Mouse (Mus musculus) limb, embryonic 15.5 days (tissue): ENCODE measurements around the gene Nudt4. TPM values are rescaled to one million over a fixed set of nuclear protein-coding genes. Genes with fewer than 3 reads are reported as not detected.

Experiments
- ATAC-seq: fragments of 200-750 bp; cut with Nextera tagmentation; 2 replicates; pipeline ENCODE4 v1.8.0; 2017; ENCODE audit warnings: low read depth, moderate TSS enrichment; ENCODE audit not compliant: insufficient number of reproducible peaks, low FRiP score, low TSS enrichment
- H3K27ac ChIP-seq: fragments of 300-500 bp; sonication (generic); 2 replicates; pipeline ENCODE4 v1.5.1; 2015; ENCODE audit warnings: moderate library complexity, mild to moderate bottlenecking, inconsistent platforms
- H3K27me3 ChIP-seq: fragments of 300-500 bp; sonication (generic); 2 replicates; pipeline ENCODE4 v1.6.1; 2015; ENCODE audit warnings: inconsistent platforms
- H3K36me3 ChIP-seq: fragments of 300-500 bp; sonication (generic); 2 replicates; pipeline ENCODE4 v1.6.1; 2015; ENCODE audit warnings: inconsistent platforms
- H3K4me1 ChIP-seq: fragments of 300-500 bp; sonication (generic); 2 replicates; pipeline ENCODE4 v1.6.1; 2015; ENCODE audit warnings: inconsistent platforms
- H3K4me2 ChIP-seq: fragments of 300-500 bp; sonication (generic); 2 replicates; pipeline ENCODE4 v1.6.1; 2015; ENCODE audit warnings: mild to moderate bottlenecking, inconsistent platforms
- H3K4me3 ChIP-seq: fragments of 300-500 bp; sonication (generic); 2 replicates; pipeline ENCODE4 v1.5.1; 2015; ENCODE audit warnings: mild to moderate bottlenecking, inconsistent platforms
- H3K9ac ChIP-seq: fragments of 300-500 bp; sonication (generic); 2 replicates; pipeline ENCODE4 v1.6.1; 2015; ENCODE audit warnings: inconsistent platforms
- H3K9me3 ChIP-seq: fragments of 300-500 bp; sonication (generic); 2 replicates; pipeline ENCODE4 v1.6.1; 2016; ENCODE audit warnings: inconsistent platforms
- WGBS: fragments of 180-500 bp; shearing (Covaris S2); methylation state at CpG from one replicate; pipeline ENCODE4 v1.1.7; 2015; 5-methylcytosine and 5-hydroxymethylcytosine counted together
- polyA plus RNA-seq: library from polyadenylated mRNA; unstranded; fragments of >200 nt; fragmentation: Nextera tagmentation; extraction: Ambion mirVana; gene quantifications from 2 replicates; pipeline ENCODE4 v1.2.1, GENCODE M21; 2015

Gene Nudt4
- polyA plus RNA-seq: 77.7 and 86.4 TPM in 2 replicates

DNA sequence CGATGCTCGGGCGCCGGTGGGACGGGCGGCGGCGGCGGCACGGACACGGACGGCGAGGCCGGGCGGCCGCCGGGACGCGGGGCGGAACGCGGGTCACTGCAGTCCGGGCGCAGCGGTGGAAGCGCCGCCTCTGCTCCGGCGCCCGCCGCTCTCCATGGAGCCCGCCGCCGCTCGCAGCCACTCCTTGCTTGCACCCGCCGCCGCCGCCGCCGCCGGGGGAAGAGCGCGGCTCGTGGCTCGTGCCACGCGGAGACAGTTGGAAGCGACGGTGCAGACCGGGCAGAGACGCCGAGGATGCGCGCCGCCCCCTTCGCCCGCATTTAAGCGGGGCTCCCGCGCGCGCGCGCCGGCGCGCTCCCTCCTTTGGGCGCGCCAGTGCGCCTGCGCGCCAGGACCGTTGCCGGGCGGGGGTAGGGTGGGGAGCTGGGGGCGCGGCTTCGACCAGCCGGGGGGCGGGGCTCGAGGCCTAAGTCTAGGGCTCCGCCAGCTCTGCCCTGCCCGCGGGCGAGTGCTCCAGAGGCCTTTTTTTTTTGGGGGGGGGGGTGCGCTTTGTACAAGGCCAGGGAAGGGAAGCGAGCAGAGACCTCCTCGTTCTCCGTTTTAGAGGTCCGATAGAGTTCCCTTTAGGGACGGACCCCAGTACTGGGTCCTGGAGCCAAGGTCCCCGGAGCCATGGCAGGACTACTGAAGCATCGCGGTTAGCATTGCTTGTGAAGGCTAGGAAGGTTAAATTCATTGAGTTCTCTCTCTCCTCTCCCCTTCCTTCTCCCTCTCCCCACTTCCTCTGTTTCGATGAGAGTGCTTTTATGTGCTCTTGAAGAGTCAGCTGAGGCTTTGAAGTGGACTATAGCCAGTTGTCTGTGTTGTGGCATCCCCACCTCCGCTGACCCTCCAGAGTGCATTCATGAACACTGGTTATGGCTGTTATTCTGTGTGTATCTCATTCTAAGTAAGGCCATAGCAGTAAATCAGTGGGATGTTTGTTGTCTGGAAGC is at the start of gene Nudt4:
Nudt4 (minus strand) TSS at position 296 of the 995 bp plus-strand sequence.
- no peaks in the 10 kb centered on the region for H3K9me3 ChIP-seq
- peak; percentile 91 for ATAC-seq
- no peaks in the 10 kb centered on the region for H3K36me3 ChIP-seq
- WGBS: 1% methylated on average over 55 of the region's 97 CpGs
- peak within 1 kb of the TSS; percentile 90 for H3K9ac ChIP-seq
- no peaks in the 10 kb centered on the region for H3K27me3 ChIP-seq
- peak within 1 kb of the TSS; percentile 61 for H3K4me2 ChIP-seq
- peak within 1 kb of the TSS; percentile 88 for H3K4me3 ChIP-seq
- peaks cover 29% of the 10 kb centered on the region for H3K4me1 ChIP-seq
- H3K27ac ChIP-seq: peak within 1 kb of the TSS; percentile 90

DNA sequence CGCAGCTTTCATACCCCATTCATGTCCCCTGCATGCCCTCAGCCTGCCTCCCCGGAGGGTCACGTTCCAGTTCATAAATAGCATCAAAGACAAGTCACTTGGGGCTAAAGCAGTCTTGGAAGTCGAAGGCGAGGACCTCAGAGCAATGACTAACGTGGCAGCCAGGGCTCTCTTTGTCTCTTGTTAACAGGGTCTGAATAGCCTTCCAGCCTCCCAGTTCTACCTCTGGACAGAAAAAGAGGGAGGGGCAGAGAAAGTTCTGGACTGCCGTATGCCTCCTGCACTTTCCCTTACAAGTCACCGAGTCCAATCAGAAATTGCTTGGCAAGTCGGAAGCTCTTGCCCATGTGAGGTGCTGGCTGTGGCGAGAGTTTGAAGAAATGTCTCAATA is 47.4 kb upstream of the Nudt4 start:
- Histone ChIP-seq H3K9ac (no peak overlapping the region), H3K27me3 (no peaks in the 10 kb centered on the region), H3K4me3 (no peak overlapping the region), H3K36me3 (no peaks in the 10 kb centered on the region), H3K27ac (no peak overlapping the region), H3K4me1 (peaks cover 9% of the 10 kb centered on the region), H3K4me2 (no peak overlapping the region), H3K9me3 (no peaks in the 10 kb centered on the region)
- ATAC-seq: no peak
- WGBS: 38% methylated on average over 10 of the region's 10 CpGs

DNA sequence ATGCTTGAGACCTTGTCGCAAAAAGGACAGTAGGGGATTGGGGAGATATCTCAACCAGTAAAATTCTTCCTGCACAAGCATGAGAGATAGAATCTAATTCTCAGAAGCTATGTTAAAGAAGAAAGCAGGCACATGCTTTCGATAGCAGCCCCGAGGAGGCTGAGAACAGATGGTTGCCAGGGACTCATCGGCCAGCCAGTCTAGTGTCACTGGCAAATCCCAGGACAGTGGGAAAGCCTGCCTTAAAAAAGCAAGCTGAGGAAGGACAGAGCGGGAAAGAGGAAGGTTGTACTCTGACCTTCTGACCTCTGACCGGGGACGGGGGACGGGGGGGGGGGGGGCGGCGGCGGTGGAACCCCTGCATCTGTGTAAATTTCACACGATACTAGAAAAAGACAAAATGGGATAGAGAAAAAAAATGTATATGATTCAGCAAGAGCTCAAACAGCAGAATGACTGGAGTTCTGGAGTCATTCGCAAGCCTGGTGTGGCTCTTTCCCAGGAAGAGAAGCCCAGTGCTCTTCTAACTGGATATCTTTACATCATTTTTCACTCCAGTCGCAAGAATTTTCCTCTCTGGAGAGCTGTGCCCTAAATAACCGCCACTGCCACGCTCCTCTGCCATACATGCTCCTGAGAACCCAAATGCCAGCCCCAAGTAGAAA is 46.9 kb upstream of the Nudt4 start:
- no peaks in the 10 kb centered on the region for H3K36me3 ChIP-seq
- H3K9ac ChIP-seq: no peak overlapping the region
- H3K27ac ChIP-seq: no peak overlapping the region
- ATAC-seq: 0 out of 2 replicates have a peak, but pooled peaks have one; percentile 7
- WGBS: 39% methylated on average over 16 of the region's 16 CpGs
- no peak overlapping the region for H3K4me2 ChIP-seq
- no peaks in the 10 kb centered on the region for H3K27me3 ChIP-seq
- no peak overlapping the region for H3K4me3 ChIP-seq
- H3K4me1 ChIP-seq: peaks cover 9% of the 10 kb centered on the region
- H3K9me3 ChIP-seq: no peaks in the 10 kb centered on the region

DNA sequence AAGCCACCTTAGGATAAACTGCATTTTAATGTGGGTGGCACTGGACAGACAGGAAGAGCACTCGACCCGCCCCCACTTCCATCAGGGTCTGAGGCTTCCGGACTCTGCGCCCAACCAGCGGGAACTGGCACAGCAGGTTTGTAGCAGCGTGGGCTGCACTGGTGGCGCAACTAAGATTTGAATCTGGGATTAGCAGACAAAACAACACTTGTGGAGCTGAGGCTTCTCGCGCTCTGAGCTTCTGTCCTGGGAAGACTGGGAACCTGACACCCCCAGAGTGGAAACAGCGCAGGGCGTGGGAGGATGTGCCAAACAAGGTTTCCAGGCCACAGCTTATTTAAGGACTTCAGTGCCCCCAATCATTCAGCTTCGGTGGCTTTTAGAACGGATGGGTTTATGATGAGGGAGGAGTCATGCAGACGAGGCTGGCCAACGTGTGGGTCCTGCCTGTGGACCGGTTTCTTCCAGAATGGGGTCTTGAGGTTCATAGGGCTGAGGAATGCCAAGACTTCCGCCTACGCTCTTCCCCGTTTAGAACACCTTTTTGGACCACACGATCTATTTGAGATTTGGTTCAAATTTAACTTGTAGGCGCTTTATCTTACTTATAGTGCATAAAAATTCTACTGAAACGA is 41.1 kb upstream of the Nudt4 start:
- Histone ChIP-seq H3K4me1 (no peaks in the 10 kb centered on the region; the same call in 1 of the 2 replicates), H3K36me3 (no peaks in the 10 kb centered on the region), H3K27me3 (no peaks in the 10 kb centered on the region), H3K27ac (no peak overlapping the region), H3K9ac (no peak overlapping the region), H3K9me3 (no peaks in the 10 kb centered on the region), H3K4me3 (no peak overlapping the region), H3K4me2 (peak overlapping the region; percentile 26; the same call in 1 of the 2 replicates)
- 49% methylated on average over 22 of the region's 22 CpGs for WGBS
- no peak for ATAC-seq

DNA sequence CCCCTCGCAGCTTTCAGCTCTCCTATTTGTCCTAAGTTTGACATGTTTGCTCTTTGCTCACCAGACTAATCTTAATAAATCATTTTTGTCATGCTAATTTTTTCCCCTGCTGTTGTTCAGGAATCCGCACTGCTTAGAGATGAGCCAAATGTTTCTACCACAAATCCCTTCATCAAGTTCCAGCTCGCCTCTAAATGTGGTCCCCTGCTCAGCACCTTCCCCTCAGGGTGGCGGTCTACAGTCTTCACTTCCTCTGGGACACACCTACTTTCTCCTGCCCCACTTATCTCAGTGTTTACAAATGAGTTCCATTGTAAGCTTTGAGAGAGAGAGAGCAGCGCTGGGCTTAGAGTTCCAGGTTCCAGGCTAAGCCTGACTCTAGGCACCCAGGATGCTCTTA is 36.6 kb upstream of the Nudt4 start:
- Histone ChIP-seq H3K36me3 (no peaks in the 10 kb centered on the region), H3K9ac (no peak overlapping the region), H3K4me3 (no peak overlapping the region), H3K27me3 (no peaks in the 10 kb centered on the region), H3K9me3 (no peaks in the 10 kb centered on the region), H3K27ac (no peak overlapping the region), H3K4me1 (no peaks in the 10 kb centered on the region; the same call in 1 of the 2 replicates), H3K4me2 (no peak overlapping the region)
- ATAC-seq: no peak
- 51% methylated on average over 5 of the region's 5 CpGs for WGBS

DNA sequence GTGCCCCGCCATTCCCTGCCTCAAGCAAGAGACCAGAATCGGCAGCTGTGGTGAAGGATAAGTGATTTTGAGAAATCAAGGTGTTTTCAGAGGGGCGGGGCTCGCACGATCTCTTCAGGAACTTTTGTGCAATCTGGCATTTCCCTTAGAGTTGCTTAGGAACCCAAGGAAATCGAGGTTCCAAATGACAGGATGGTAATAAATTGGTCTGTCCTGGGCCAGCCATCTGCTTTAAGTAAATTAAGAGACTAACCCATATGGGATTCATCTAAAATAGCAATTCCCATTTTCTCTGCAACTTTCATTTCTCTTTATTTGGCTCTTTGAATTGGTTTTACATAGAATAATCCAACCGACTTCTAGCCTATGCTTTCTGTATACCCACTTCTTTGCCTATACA is 35.8 kb upstream of the Nudt4 start:
- 66% methylated on average over 7 of the region's 7 CpGs for WGBS
- Histone ChIP-seq H3K4me2 (no peak overlapping the region), H3K36me3 (no peaks in the 10 kb centered on the region), H3K27ac (no peak overlapping the region), H3K9me3 (no peaks in the 10 kb centered on the region), H3K9ac (no peak overlapping the region), H3K4me1 (no peaks in the 10 kb centered on the region), H3K27me3 (no peaks in the 10 kb centered on the region), H3K4me3 (no peak overlapping the region)
- no peak for ATAC-seq

DNA sequence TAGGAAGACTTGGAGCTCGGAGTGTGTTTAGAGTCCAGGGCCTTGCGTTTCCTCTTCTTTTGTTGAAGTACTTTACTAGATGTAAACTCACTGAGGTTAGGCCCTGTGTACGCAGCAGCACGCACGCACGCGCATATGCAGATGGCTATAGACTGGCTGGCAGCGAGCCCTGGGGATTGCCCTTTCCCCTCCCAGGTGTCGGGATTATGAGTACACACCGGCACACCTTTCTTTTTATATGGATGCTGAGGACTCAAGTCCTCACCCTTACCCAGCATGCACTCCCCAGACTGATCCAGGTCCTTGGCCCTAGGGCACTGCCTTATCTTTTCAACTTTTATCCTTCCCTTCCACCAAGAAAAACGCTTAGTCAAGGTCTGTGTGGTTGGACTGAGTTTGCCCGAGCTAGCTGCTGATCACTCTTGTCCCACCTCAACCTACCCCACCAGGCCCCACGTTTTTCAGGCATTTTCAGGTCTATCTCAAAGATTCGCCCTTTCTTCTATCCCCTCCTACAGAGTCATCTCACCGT is 34.2 kb upstream of the Nudt4 start:
- ATAC-seq: no peak
- WGBS: 82% methylated on average over 15 of the region's 15 CpGs
- no peak overlapping the region for H3K4me3 ChIP-seq
- H3K4me1 ChIP-seq: no peaks in the 10 kb centered on the region
- H3K27me3 ChIP-seq: no peaks in the 10 kb centered on the region
- H3K36me3 ChIP-seq: no peaks in the 10 kb centered on the region
- H3K9ac ChIP-seq: no peak overlapping the region
- no peak overlapping the region for H3K27ac ChIP-seq
- H3K9me3 ChIP-seq: no peaks in the 10 kb centered on the region
- H3K4me2 ChIP-seq: no peak overlapping the region

DNA sequence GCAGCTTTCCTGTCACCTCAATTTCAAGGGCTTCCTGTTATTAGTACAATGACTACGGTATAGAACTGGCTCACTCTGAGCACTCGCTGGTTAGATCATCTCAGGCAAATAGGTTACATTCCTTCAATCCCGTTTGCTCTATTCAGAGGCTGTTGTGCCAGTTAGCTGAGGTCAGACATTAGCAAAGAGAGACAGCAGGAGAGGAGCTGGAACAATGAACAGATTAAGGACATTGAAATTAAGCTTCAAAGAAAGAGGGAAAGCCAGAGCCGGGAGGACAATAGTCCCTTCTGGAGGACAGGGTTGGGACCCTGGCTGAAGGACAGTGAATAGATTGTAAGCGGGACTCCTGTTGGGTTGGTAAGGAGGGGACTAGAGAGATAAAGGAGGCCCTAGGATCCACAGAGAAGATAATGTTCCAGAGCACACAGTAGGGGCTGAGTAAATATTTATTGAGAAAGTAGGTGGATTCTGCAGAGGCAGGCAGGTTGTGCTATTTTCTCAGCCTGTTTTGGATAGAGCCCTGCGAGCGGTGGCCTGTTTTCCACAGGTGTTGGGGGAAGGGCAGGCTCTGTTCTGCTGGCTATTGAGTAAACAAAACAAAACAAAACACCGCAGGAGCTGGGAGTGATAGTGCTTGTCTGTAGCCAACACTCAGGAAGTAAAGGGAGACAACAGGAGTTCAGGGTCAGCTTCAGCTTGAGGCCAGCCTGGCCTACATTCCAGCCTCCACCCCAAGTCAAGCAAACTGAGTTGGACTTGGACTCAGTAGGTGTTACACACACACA is 32.1 kb upstream of the Nudt4 start:
- no peaks in the 10 kb centered on the region for H3K36me3 ChIP-seq
- no peak for ATAC-seq
- no peaks in the 10 kb centered on the region for H3K4me1 ChIP-seq
- 55% methylated on average over 8 of the region's 8 CpGs for WGBS
- no peak overlapping the region for H3K4me3 ChIP-seq
- no peaks in the 10 kb centered on the region for H3K9me3 ChIP-seq
- no peak overlapping the region for H3K27ac ChIP-seq
- H3K9ac ChIP-seq: no peak overlapping the region
- no peak overlapping the region for H3K4me2 ChIP-seq
- no peaks in the 10 kb centered on the region for H3K27me3 ChIP-seq

DNA sequence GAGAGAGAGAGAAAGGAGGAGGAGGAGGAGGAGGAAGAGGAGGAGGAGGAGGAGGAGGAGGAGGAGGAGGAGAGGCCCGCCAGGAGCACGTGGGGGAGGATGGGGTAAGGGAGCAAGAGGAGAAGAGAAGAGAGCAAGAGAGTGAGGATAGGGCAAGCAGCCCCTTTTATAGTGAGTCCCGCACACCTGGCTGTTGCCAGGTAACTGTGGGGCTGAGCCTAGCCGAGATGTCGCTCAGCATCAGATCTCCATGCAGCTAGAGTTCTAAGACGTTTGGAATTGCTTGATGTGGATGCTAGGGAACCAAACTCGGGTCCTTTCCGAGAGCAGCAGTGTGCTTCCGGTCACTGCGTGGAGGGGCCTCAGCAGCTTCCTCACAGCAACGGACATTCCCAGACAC is 30.5 kb upstream of the Nudt4 start:
- ATAC-seq: no peak
- no peaks in the 10 kb centered on the region for H3K36me3 ChIP-seq
- H3K9me3 ChIP-seq: no peaks in the 10 kb centered on the region
- no peak overlapping the region for H3K9ac ChIP-seq
- no peak overlapping the region for H3K4me2 ChIP-seq
- no peak overlapping the region for H3K4me3 ChIP-seq
- 68% methylated on average over 11 of the region's 11 CpGs for WGBS
- H3K4me1 ChIP-seq: no peaks in the 10 kb centered on the region
- no peaks in the 10 kb centered on the region for H3K27me3 ChIP-seq
- H3K27ac ChIP-seq: no peak overlapping the region

DNA sequence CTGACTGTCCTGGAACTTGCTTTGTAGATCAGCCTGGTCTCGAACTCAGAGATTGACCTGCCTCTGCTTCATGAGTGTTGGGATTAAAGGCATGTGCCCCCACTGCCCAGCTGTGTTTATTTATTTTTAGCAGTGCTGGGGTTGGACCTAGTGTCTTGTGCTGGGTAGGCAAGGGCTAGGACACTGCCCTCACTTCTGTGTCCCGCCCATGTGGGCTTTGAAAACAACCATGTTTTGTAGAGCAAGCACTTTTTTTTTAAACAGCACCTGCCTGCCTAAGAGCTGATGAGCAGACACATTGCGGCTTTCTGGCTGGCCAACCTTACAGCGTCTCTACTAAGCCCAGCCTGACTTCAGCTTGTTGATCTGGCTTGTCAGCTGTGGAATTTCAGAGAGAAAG is 27.3 kb upstream of the Nudt4 start:
- ATAC-seq: no peak
- no peak overlapping the region for H3K27ac ChIP-seq
- WGBS: 81% methylated on average over 4 of the region's 4 CpGs
- H3K27me3 ChIP-seq: no peaks in the 10 kb centered on the region
- H3K9ac ChIP-seq: no peak overlapping the region
- H3K4me2 ChIP-seq: no peak overlapping the region
- H3K9me3 ChIP-seq: no peaks in the 10 kb centered on the region
- no peaks in the 10 kb centered on the region for H3K36me3 ChIP-seq
- no peaks in the 10 kb centered on the region for H3K4me1 ChIP-seq
- H3K4me3 ChIP-seq: no peak overlapping the region

DNA sequence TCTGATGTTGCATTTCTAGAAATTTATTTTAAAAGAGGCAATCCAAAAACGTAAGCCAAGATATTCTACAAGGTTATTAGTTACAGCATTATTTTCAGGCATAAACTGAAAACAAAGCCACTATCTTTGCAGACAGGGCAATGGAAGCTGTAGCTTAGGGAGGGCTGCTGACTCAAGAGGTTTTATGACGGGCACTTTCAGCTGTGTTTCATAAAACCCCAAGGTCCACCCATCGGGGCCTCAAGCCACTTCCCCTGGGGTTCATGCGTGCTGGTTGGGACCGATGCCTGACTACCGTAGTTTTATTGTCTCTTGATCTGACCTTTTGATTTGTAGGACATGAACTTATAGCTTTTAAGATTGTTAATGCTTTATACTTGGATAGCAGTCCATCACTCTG is 26.2 kb upstream of the Nudt4 start:
- no peaks in the 10 kb centered on the region for H3K4me1 ChIP-seq
- ATAC-seq: no peak

More for the DNA sequence above, 26.2 kb upstream of the Nudt4 start:
- Histone ChIP-seq H3K4me2 (no peak overlapping the region), H3K27me3 (no peaks in the 10 kb centered on the region), H3K9ac (no peak overlapping the region), H3K27ac (no peak overlapping the region), H3K36me3 (no peaks in the 10 kb centered on the region), H3K4me3 (no peak overlapping the region), H3K9me3 (no peaks in the 10 kb centered on the region)
- 46% methylated on average over 6 of the region's 6 CpGs for WGBS
